Mouse (Mus musculus) cerebral cortex, adult 2 months (tissue): ENCODE data around the gene Lypd5.

ENCODE experiments used
- WGBS: fragments of 180-500 bp; shearing (Covaris S2); methylation state at CpG from one replicate; pipeline ENCODE4 v1.1.7; 2018; 5-methylcytosine and 5-hydroxymethylcytosine counted together

The Lypd5 gene

DNA sequence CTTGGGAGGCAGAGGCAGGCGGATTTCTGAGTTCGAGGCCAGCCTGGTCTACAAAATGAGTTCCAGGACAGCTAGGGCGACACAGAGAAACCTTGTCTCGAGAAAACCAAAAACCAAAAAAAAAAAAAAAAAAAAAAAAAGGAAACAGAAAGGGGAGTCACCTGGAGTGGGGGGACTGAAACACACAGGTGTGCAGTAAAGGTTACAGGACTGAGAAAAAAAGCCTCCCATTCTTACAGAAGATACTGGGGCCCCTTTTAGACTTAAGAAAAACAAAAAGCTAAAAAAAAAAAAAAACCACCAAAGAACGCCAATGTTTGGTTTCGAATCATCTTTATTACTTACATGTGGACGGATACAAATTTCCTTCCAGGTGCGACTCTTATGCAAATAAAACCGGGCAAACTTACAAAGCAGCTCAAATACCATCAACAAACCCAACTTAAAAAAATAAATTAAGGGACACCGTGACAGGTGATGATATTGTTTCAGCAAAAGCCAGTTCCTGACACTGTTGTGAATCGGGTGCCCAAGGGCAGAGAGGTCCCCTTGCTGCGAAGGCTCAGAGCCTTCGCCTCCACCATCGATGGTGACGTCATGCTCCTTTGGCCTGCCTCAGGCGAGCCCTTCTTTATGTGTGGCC is 33.9 kb downstream of the Lypd5 start:
- WGBS, result 83% methylated on average over 16 of the region's 16 CpGs

DNA sequence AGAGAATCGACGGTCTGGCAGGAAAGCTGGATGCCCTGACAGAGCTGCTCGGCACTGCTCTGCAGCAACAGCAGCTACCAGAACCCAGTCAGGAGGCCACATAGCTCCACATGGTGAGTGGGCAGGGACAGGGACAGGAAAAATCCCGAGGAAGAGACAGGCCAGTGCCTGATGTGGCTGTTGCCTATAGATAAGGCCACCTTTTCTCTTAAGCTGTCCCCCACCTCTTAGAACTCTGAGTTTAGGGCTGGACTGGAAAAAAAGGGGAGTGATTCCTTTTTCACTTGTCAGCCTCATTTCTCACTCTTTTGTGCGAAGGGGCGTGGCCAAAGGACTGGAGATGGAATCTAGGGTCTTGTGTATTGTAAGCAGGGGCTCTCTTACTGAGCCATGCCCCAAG is 35.1 kb downstream of the Lypd5 start:
- WGBS, result 71% methylated on average over 6 of the region's 6 CpGs

DNA sequence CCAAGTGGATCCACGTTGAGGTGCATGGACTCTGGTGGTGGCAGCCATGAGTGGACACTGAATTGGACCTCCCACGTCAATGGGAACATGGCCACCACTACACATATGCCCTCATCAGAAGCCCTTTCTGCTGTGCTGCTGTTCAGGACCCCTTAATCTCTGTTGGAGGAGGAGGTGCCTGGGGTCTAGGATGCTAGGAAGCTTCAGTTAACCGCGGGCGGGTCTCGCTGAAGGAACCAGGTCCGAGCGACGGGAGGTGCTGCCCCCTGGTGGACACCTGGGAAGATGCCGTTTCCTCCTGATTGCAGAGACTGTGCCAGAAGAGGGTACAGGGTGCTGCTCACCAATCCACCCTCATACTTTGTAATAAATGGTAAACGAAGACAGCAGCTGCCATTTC is 35.8 kb downstream of the Lypd5 start:
- 6% methylated on average over 11 of the region's 11 CpGs for WGBS

GRCm38 (mm10) chr7:24387059-24387556 is 38.1 kb downstream of the Lypd5 start:
- 74% methylated on average over 10 of the region's 10 CpGs for WGBS

- WGBS, result 60% methylated on average over 13 of the region's 13 CpGs
These were observed 40.7 kb downstream of the Lypd5 start for GRCm38 (mm10) chr7:24389516-24390187.

- WGBS, result 72% methylated on average over 7 of the region's 7 CpGs
These were observed 41.5 kb downstream of the Lypd5 start for GRCm38 (mm10) chr7:24390512-24390911.

GRCm38 (mm10) chr7:24391077-24391476 is 42.1 kb downstream of the Lypd5 start:
- WGBS, result 38% methylated on average over 5 of the region's 5 CpGs

DNA sequence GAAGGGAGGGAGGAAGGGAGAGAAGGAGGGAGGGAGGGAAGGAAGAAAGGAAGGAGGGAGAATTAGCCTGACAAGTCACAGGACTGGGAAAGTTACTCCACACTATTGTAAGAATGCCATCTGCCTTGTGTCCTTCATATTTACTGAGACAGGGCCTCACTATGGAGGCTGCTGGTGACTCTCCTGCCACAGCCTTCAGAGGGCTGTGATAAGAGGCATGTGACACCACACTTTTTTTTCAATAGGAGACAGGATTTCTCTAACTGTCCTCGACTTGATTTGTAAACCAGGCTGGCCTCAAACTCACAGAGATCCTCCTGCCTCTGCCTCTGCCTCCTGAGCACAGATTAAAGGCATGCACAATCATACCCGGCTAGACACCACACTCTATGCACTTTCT is 42.7 kb downstream of the Lypd5 start:
- WGBS, result 76% methylated on average over 2 of the region's 2 CpGs

- 95% methylated on average over 3 of the region's 3 CpGs for WGBS
These were observed 45.1 kb downstream of the Lypd5 start for GRCm38 (mm10) chr7:24394054-24394453.

DNA sequence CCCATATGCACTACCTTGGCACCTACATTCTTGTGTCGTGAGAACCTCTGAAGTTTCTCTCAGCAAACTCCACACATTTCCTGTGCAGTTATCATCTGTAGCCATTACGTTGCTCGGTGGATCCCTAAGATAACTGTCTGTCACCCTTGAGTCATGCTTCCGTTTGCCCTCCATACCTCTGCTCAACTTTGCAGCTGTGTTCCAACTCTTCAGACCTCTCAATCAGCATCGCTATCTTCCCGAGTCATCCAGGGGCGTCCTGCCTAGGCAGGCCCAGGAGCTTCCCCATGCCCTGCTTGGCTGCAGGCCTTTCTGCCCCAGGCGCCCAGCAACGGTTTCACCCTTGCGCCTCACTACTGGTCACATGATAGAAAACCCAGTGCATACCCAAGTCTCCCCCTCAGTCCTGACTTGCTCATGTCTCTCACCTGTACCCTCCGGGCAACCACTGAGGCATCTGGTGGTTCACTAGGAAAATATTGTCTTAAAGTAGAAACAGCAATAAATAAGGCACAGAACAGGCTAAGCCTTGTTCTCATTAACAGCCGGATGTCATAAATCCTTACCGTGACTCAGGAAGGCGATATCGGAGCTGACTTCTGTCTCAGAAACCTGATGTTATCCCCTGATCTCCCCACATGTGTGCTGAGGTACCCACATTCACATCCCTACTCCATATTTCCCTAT is 45.6 kb downstream of the Lypd5 start:
- 82% methylated on average over 15 of the region's 15 CpGs for WGBS

- WGBS, result 80% methylated on average over 11 of the region's 11 CpGs
These were observed 47.8 kb downstream of the Lypd5 start for GRCm38 (mm10) chr7:24396832-24397231.

- WGBS, result 91% methylated on average over 8 of the region's 8 CpGs
These were observed 49.4 kb downstream of the Lypd5 start for GRCm38 (mm10) chr7:24398364-24398913.

GRCm38 (mm10) chr7:24399256-24400081 is 50.5 kb downstream of the Lypd5 start, which contains the start of gene Smg9:
Gene Smg9, plus strand, starts transcription at chr7:24399619.
- WGBS, result 3% methylated on average over 66 of the region's 66 CpGs

GRCm38 (mm10) chr7:24400082-24400452 is 51.1 kb downstream of the Lypd5 start:
- WGBS, result 4% methylated on average over 3 of the region's 3 CpGs

DNA sequence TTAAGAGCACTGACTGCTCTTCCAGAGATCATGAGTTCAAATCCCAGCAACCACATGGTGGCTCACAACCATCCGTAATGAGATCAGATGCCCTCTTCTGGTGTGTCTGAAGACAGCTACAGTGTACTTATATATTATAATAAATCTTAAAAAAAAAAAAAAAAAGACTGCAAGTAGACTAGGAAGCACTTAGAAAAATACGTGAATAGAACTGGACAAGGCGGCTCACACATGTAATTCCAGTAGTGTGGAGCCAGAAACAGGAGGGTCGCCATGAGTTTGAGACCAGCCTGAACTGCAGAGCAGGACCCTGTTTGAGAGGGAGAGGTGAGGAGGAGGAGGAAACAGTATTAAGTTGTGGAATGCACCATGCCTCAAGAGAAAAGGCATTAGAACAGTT is 51.5 kb downstream of the Lypd5 start:
- 86% methylated on average over 4 of the region's 4 CpGs for WGBS

- WGBS, result 97% methylated on average over 9 of the region's 9 CpGs
These were observed 53.9 kb downstream of the Lypd5 start for GRCm38 (mm10) chr7:24402851-24403250.
